Mouse (Mus musculus): ENCODE data around the gene Henmt1. TPM values are rescaled to one million over a fixed set of nuclear protein-coding genes. Genes with fewer than 3 reads are reported as not detected.
A peak's percentile ranks its signal among the peaks of the same experiment; 100 is the strongest.

Henmt1 gene
- polyA plus RNA-seq, 1 experiment from 2014 or later, result 0.42 TPM

GRCm38 (mm10) chr3:108916857-108917256, 22.8 kb upstream of the Henmt1 start:
- WGBS, result 54% methylated on average over 4 of the region's 4 CpGs
- H3K27ac ChIP-seq, result no peak overlapping the region
- H3K9ac ChIP-seq (ENCODE audit: low read depth, low read length), result no peak overlapping the region
- TF ChIP-seq CTCF (IDR thresholded peaks at IDR 0.05; ENCODE audit: low read depth), result no peak
- DNase-seq (ENCODE audit: low spot score), result no peak
- H3K36me3 ChIP-seq (ENCODE audit: insufficient read depth, low read length), result no peaks in the 10 kb centered on the region
- no peak for ATAC-seq (replicated peaks; ENCODE audit: low FRiP score, low read depth)
- H3K4me2 ChIP-seq (ENCODE audit: low read length), result no peak overlapping the region
- no peaks in the 10 kb centered on the region for H3K4me1 ChIP-seq (replicated peaks; ENCODE audit: insufficient read depth, low read length)
- H3K9me3 ChIP-seq (replicated peaks; ENCODE audit: low read length), result no peaks in the 10 kb centered on the region
- no peaks in the 10 kb centered on the region for H3K27me3 ChIP-seq (ENCODE audit: insufficient read depth, low read length)
- H3K4me3 ChIP-seq (replicated peaks; ENCODE audit: low read depth, low read length), result no peak overlapping the region

DNA sequence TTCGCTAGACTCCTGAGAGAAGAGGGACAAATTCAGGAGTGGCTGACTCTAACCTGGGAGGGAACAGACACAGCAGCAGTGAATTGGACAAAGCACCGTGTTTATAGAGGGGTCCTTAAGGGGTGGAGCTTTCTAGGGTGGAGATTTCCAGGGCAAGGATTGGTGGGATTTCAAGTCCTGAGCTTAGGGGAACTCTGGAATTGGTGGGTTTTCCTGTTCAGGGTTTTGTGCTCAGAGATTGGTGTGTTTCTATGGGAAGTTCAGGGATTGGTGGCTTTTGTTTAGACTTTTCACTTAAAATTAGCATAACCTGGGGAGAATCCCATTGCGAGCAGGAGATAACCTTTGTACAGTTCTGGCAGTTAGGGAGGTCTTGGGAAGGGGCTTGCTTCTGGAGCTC, 21.7 kb upstream of the Henmt1 start:
- H3K27ac ChIP-seq, result no peak overlapping the region
- H3K4me2 ChIP-seq (ENCODE audit: low read length), result no peak overlapping the region
- no peaks in the 10 kb centered on the region for H3K4me1 ChIP-seq (replicated peaks; ENCODE audit: insufficient read depth, low read length)
- WGBS, result 63% methylated on average over 3 of the region's 3 CpGs
- ATAC-seq (replicated peaks; ENCODE audit: low FRiP score, low read depth), result no peak
- TF ChIP-seq CTCF (IDR thresholded peaks at IDR 0.05; ENCODE audit: low read depth), result no peak
- no peak overlapping the region for H3K4me3 ChIP-seq (replicated peaks; ENCODE audit: low read depth, low read length)
- H3K36me3 ChIP-seq (ENCODE audit: insufficient read depth, low read length), result no peaks in the 10 kb centered on the region
- DNase-seq (ENCODE audit: low spot score), result no peak
- H3K9ac ChIP-seq (ENCODE audit: low read depth, low read length), result no peak overlapping the region
- H3K27me3 ChIP-seq (ENCODE audit: insufficient read depth, low read length), result no peaks in the 10 kb centered on the region
- H3K9me3 ChIP-seq (replicated peaks; ENCODE audit: low read length), result no peaks in the 10 kb centered on the region

GRCm38 (mm10) chr3:108918852-108919251, 20.8 kb upstream of the Henmt1 start:
- Histone ChIP-seq H3K4me1 (replicated peaks; ENCODE audit: insufficient read depth, low read length) (no peaks in the 10 kb centered on the region), H3K9me3 (replicated peaks; ENCODE audit: low read length) (no peaks in the 10 kb centered on the region), H3K36me3 (ENCODE audit: insufficient read depth, low read length) (no peaks in the 10 kb centered on the region), H3K4me3 (replicated peaks; ENCODE audit: low read depth, low read length) (no peak overlapping the region), H3K27me3 (ENCODE audit: insufficient read depth, low read length) (no peaks in the 10 kb centered on the region), H3K27ac (no peak overlapping the region), H3K9ac (ENCODE audit: low read depth, low read length) (no peak overlapping the region), H3K4me2 (ENCODE audit: low read length) (no peak overlapping the region)
- DNase-seq (ENCODE audit: low spot score), result no peak
- TF ChIP-seq CTCF (IDR thresholded peaks at IDR 0.05; ENCODE audit: low read depth), result no peak
- no peak for ATAC-seq (replicated peaks; ENCODE audit: low FRiP score, low read depth)
- WGBS, result 92% methylated on average over 1 of the region's 1 CpGs

GRCm38 (mm10) chr3:108920442-108921070, 19.1 kb upstream of the Henmt1 start:
- no peak overlapping the region for H3K9ac ChIP-seq (ENCODE audit: low read depth, low read length)
- 81% methylated on average over 3 of the region's 3 CpGs for WGBS

GRCm38 (mm10) chr3:108921822-108922221, 17.9 kb upstream of the Henmt1 start:
- Histone ChIP-seq H3K4me3 (replicated peaks; ENCODE audit: low read depth, low read length) (no peak overlapping the region), H3K36me3 (ENCODE audit: insufficient read depth, low read length) (no peaks in the 10 kb centered on the region), H3K9me3 (replicated peaks; ENCODE audit: low read length) (no peaks in the 10 kb centered on the region), H3K27ac (no peak overlapping the region), H3K4me2 (ENCODE audit: low read length) (no peak overlapping the region), H3K4me1 (replicated peaks; ENCODE audit: insufficient read depth, low read length) (no peaks in the 10 kb centered on the region), H3K27me3 (ENCODE audit: insufficient read depth, low read length) (no peaks in the 10 kb centered on the region), H3K9ac (ENCODE audit: low read depth, low read length) (no peak overlapping the region)
- DNase-seq (ENCODE audit: low spot score) (no peak), ATAC-seq (replicated peaks; ENCODE audit: low FRiP score, low read depth) (no peak)
- 95% methylated on average over 1 of the region's 1 CpGs for WGBS
- no peak for TF ChIP-seq CTCF (IDR thresholded peaks at IDR 0.05; ENCODE audit: low read depth)

More at GRCm38 (mm10) chr3:108920442-108921070, 19.1 kb upstream of the Henmt1 start:
- 0 out of 2 replicates have a peak, but pooled peaks have one; percentile 59 for ATAC-seq (replicated peaks; ENCODE audit: low FRiP score, low read depth)
- no peak overlapping the region for H3K4me3 ChIP-seq (replicated peaks; ENCODE audit: low read depth, low read length)
- no peak overlapping the region for H3K4me2 ChIP-seq (ENCODE audit: low read length)
- no peaks in the 10 kb centered on the region for H3K9me3 ChIP-seq (replicated peaks; ENCODE audit: low read length)
- no peaks in the 10 kb centered on the region for H3K4me1 ChIP-seq (replicated peaks; ENCODE audit: insufficient read depth, low read length)
- no peaks in the 10 kb centered on the region for H3K36me3 ChIP-seq (ENCODE audit: insufficient read depth, low read length)
- no peak for DNase-seq (ENCODE audit: low spot score)
- no peaks in the 10 kb centered on the region for H3K27me3 ChIP-seq (ENCODE audit: insufficient read depth, low read length)
- no peak for TF ChIP-seq CTCF (IDR thresholded peaks at IDR 0.05; ENCODE audit: low read depth)
- no peak overlapping the region for H3K27ac ChIP-seq

DNA sequence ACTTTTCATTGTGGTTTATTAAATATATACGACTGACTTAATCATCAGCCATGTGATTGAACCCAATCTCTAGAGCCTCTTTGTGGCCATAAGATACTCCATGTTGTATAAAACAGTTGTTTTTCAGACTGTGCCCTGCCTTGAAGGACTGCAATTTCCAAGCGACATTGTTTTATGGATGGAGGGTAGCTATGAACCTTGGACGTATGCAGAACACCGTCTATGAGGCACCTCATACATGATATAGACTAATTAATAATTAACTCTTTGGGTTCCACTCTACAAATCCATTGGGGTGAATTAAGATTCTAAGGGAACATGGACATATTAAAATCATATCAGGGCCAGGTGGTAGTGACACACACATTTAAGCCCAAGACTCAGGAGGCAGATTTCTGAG, 14.0 kb upstream of the Henmt1 start:
- DNase-seq (ENCODE audit: low spot score), result no peak
- no peak overlapping the region for H3K9ac ChIP-seq (ENCODE audit: low read depth, low read length)

GRCm38 (mm10) chr3:108926308-108926707, 13.4 kb upstream of the Henmt1 start:
- H3K9me3 ChIP-seq (replicated peaks; ENCODE audit: low read length), result no peaks in the 10 kb centered on the region
- no peak for TF ChIP-seq CTCF (IDR thresholded peaks at IDR 0.05; ENCODE audit: low read depth)
- WGBS, result 60% methylated on average over 1 of the region's 1 CpGs
- no peaks in the 10 kb centered on the region for H3K27me3 ChIP-seq (ENCODE audit: insufficient read depth, low read length)
- H3K4me3 ChIP-seq (replicated peaks; ENCODE audit: low read depth, low read length), result no peak overlapping the region
- no peak overlapping the region for H3K4me2 ChIP-seq (ENCODE audit: low read length)
- H3K36me3 ChIP-seq (ENCODE audit: insufficient read depth, low read length), result no peaks in the 10 kb centered on the region
- no peak for DNase-seq (ENCODE audit: low spot score)
- no peak overlapping the region for H3K9ac ChIP-seq (ENCODE audit: low read depth, low read length)
- H3K4me1 ChIP-seq (replicated peaks; ENCODE audit: insufficient read depth, low read length), result no peaks in the 10 kb centered on the region
- no peak for ATAC-seq (replicated peaks; ENCODE audit: low FRiP score, low read depth)
- H3K27ac ChIP-seq, result no peak overlapping the region

More for the DNA sequence above, 14.0 kb upstream of the Henmt1 start:
- TF ChIP-seq CTCF (IDR thresholded peaks at IDR 0.05; ENCODE audit: low read depth), result no peak
- Histone ChIP-seq H3K27ac (no peak overlapping the region), H3K27me3 (ENCODE audit: insufficient read depth, low read length) (no peaks in the 10 kb centered on the region), H3K9me3 (replicated peaks; ENCODE audit: low read length) (no peaks in the 10 kb centered on the region), H3K4me1 (replicated peaks; ENCODE audit: insufficient read depth, low read length) (no peaks in the 10 kb centered on the region), H3K36me3 (ENCODE audit: insufficient read depth, low read length) (no peaks in the 10 kb centered on the region), H3K4me2 (ENCODE audit: low read length) (no peak overlapping the region), H3K4me3 (replicated peaks; ENCODE audit: low read depth, low read length) (no peak overlapping the region)
- 92% methylated on average over 4 of the region's 4 CpGs for WGBS
- no peak for ATAC-seq (replicated peaks; ENCODE audit: low FRiP score, low read depth)
